Mouse (Mus musculus) activated CD4-positive, CD25-positive, alpha-beta regulatory T cell, adult 9 weeks (primary cell): ENCODE results near the gene Cd52. TPM values are rescaled to one million over a fixed set of nuclear protein-coding genes. Genes with fewer than 3 reads are reported as not detected.

ENCODE experiments used
- polyA plus RNA-seq: library from polyadenylated mRNA; unstranded; fragments of 100-300 nt; shearing (Covaris generic); gene quantifications from one replicate; pipeline ENCODE4 v1.2.1, GENCODE M21; 2017

Cd52 gene
- polyA plus RNA-seq: 3,032 TPM

DNA sequence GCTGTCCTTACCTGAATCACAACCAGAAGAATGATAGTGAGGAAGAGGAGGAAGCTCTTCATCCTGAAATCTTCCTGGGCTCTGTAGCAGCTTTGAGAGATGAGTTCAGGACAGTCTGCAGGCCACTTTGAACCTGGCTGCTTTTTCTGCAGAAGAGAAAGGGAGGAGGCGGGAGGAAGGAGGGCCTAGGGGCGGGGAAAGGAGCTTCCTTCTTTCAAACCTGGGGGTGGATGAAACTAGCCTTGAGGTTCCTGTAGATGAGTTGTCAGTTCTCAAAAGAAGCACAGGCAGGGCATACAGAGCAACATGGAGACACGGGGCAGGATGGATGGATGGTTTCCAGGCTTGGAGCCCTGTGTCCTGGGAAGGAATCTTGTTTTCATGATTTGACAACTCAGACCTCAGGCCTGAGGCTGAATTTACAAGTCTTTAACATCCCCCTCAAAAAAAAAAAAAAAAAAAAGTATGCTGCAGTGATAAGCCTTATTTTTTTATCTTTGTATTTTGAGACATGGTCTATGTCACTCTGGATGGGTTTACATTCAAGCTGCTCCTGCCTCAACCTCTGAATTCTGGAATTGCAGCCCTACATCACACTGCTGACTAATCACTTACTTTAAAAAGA is at the start of gene Cd52:
TSS of gene Cd52 (minus strand) at position 160 of the 625 bp plus-strand sequence.

GRCm38 (mm10) chr4:134128221-134128982 is 33.5 kb upstream of the Cd52 start, which contains the start of gene Sh3bgrl3:
Sh3bgrl3 (minus strand) TSS chr4:134128789.

GRCm38 (mm10) chr4:134101979-134102741 is 7.3 kb upstream of the Cd52 start, which contains the start of gene Ubxn11:
Ubxn11 (plus strand) TSS chr4:134102570.

DNA sequence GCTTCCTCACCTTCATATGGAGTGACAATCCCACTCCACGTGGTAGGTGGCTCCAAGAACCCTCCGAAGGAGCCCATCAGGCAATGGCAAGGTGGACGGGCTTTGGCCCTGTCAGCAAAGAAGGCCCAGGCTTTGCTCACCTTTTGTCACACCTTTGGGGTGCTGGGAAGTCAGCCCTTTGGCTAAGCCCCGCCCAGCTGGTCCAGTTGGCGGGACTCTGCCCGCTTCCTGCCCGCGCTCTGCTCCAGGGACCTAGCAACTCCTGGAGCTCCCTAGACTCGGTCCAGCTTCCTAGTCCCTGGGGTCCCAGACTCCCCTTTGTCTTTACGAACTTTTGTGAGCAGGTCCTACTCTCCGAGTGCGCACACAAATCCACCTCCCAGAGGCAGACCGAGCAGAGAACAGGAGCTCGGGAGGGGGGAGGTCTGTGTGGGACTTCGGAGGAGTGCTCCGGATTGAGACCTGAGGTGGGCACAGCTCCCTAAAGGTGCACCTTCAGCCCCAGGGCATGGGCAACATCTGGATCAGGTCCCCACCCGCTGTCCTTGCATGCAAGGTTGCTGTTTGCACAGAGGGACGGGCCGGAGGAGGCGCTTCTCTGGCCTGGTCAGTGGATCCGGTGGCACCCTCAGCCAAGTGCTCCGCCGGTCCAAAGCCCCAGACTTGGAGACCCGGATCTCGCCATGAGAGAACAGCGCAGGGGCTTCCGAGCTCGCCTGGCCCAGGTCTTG is 34.6 kb downstream of the Cd52 start, which contains the start of gene Crybg2:
TSS of gene Crybg2 (plus strand) at position 681 of the 731 bp plus-strand sequence.

DNA sequence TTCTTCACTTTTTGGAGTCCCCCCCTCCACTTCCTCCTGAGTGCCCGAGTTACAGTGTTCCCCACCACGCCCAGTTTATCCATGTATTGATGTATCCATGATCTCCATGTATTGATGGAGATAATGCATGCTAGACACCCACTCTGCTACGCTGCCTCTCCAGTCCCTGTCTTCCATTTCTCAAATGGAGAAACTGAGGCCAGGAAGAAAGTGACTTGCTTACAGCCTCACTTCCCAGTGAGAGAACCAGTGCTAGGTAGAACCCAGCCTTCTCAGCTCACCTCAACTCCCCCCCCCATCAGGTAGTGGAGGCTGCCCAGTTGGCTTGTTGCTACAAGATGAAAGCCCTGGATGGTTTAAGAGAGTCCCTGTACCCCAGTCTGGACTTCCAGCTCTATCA is 41.3 kb downstream of the Cd52 start, which contains the start of gene Zfp683:
TSS of gene Zfp683 (plus strand) at position 301 of the 400 bp plus-strand sequence.

Other genes with a start within 250 kb of the Cd52 start
- 295 TPM for gene Rps6ka1, start 207.3 kb downstream of the Cd52 start, polyA plus RNA-seq
- 392 TPM for gene Hmgn2, start 126.4 kb downstream of the Cd52 start, polyA plus RNA-seq
- gene Dhdds, start 94.2 kb downstream of the Cd52 start, polyA plus RNA-seq: 37.4 TPM
- not detected for gene Lin28a, start 76.2 kb downstream of the Cd52 start, polyA plus RNA-seq
- 1.5 TPM for gene Zfp683, start 41.2 kb downstream of the Cd52 start, polyA plus RNA-seq
- 15.4 TPM for gene Crybg2, start 34.3 kb downstream of the Cd52 start, polyA plus RNA-seq
- gene Ubxn11, start 7.5 kb upstream of the Cd52 start, polyA plus RNA-seq: 41.2 TPM
- gene Sh3bgrl3, start 33.7 kb upstream of the Cd52 start, polyA plus RNA-seq: 1,513 TPM
- 84.8 TPM for gene Cep85, start 92.0 kb upstream of the Cd52 start, polyA plus RNA-seq
- not detected for gene Gm7534, start 107.9 kb upstream of the Cd52 start, polyA plus RNA-seq
- not detected for gene Catsper4, start 132.3 kb upstream of the Cd52 start, polyA plus RNA-seq
- gene Cnksr1, start 143.3 kb upstream of the Cd52 start, polyA plus RNA-seq: 0.33 TPM
- 9.6 TPM for gene E130218I03Rik, start 148.6 kb upstream of the Cd52 start, polyA plus RNA-seq
- 16.6 TPM for gene Zfp593, start 150.5 kb upstream of the Cd52 start, polyA plus RNA-seq
- not detected for gene Gm30191, start 151.9 kb upstream of the Cd52 start, polyA plus RNA-seq
- gene Grrp1, start 159.0 kb upstream of the Cd52 start, polyA plus RNA-seq: not detected
- 23.7 TPM for gene Pdik1l, start 192.8 kb upstream of the Cd52 start, polyA plus RNA-seq
- not detected for gene Trim63, start 220.0 kb upstream of the Cd52 start, polyA plus RNA-seq
- 0.51 TPM for gene Slc30a2, start 248.1 kb upstream of the Cd52 start, polyA plus RNA-seq